Mouse (Mus musculus) testis, postnatal 14 days (tissue): ENCODE results near the gene Ext2.

Source experiments
- DNase-seq: peaks from one replicate; pipeline ENCODE4 v3.0.0; 2021; ENCODE audit warnings: low spot score

The Ext2 gene

GRCm38 (mm10) chr2:93806487-93807201, 15.7 kb downstream of the Ext2 start:
- no peak for DNase-seq

- DNase-seq, result no peak
Measured at GRCm38 (mm10) chr2:93805523-93805922, 16.8 kb downstream of the Ext2 start.

- no peak for DNase-seq
Measured at GRCm38 (mm10) chr2:93805066-93805465, 17.3 kb downstream of the Ext2 start.

GRCm38 (mm10) chr2:93802947-93803346, 19.4 kb downstream of the Ext2 start:
- DNase-seq, result no peak

GRCm38 (mm10) chr2:93801097-93801496, 21.3 kb downstream of the Ext2 start:
- DNase-seq, result no peak

- no peak for DNase-seq
Measured at GRCm38 (mm10) chr2:93797162-93797795, 25.1 kb downstream of the Ext2 start.

- DNase-seq, result no peak
Measured at GRCm38 (mm10) chr2:93794375-93794774, 28.0 kb downstream of the Ext2 start.

- DNase-seq, result peak; percentile 67
Measured at GRCm38 (mm10) chr2:93791516-93792499, 30.6 kb downstream of the Ext2 start.

GRCm38 (mm10) chr2:93790798-93791345, 31.5 kb downstream of the Ext2 start:
- no peak for DNase-seq

- no peak for DNase-seq
Measured at GRCm38 (mm10) chr2:93788557-93788956, 33.8 kb downstream of the Ext2 start.

- DNase-seq, result peak; percentile 35
Measured at GRCm38 (mm10) chr2:93786175-93786574, 36.2 kb downstream of the Ext2 start.

GRCm38 (mm10) chr2:93785432-93785798, 37.0 kb downstream of the Ext2 start:
- no peak for DNase-seq

GRCm38 (mm10) chr2:93784721-93785431, 37.5 kb downstream of the Ext2 start:
- DNase-seq, result no peak

GRCm38 (mm10) chr2:93783926-93784539, 38.3 kb downstream of the Ext2 start:
- no peak for DNase-seq

GRCm38 (mm10) chr2:93782682-93783081, 39.7 kb downstream of the Ext2 start:
- DNase-seq, result no peak

- no peak for DNase-seq
Measured at GRCm38 (mm10) chr2:93782156-93782555, 40.2 kb downstream of the Ext2 start.

GRCm38 (mm10) chr2:93780528-93780927, 41.8 kb downstream of the Ext2 start:
- DNase-seq, result no peak

GRCm38 (mm10) chr2:93779897-93780208, 42.5 kb downstream of the Ext2 start:
- DNase-seq, result no peak

- no peak for DNase-seq
Measured at GRCm38 (mm10) chr2:93779081-93779896, 43.1 kb downstream of the Ext2 start.

- DNase-seq, result no peak
Measured at GRCm38 (mm10) chr2:93778616-93779015, 43.8 kb downstream of the Ext2 start.

- no peak for DNase-seq
Measured at GRCm38 (mm10) chr2:93777056-93777430, 45.3 kb downstream of the Ext2 start.
